Mouse (Mus musculus) heart, postnatal 0 days (tissue): ENCODE data around the gene Hlcs.

ENCODE experiments used
- CTCF ChIP-seq: IDR thresholded peaks from 2 replicates; pipeline ENCODE4 v1.5.1; 2016; ENCODE audit warnings: antibody characterized with exemption, control low read depth, low read depth
- EP300 ChIP-seq: IDR thresholded peaks from 2 replicates; pipeline ENCODE4 v1.6.1; 2016; ENCODE audit warnings: antibody characterized with exemption, low read depth

GRCm38 (mm10) chr16:94081596-94081995 is 231.8 kb downstream of the Hlcs start:
- TF ChIP-seq CTCF (no peak), EP300 (no peak)
